Mouse (Mus musculus) left cerebral cortex, postnatal 25 days (tissue): ENCODE results near the gene Olfr427. TPM values are rescaled to one million over a fixed set of nuclear protein-coding genes. Genes with fewer than 3 reads are reported as not detected.

ENCODE experiments used
- total RNA-seq, 2 experiments: library from RNA; stranded (reverse); gene quantifications; 2 replicates each; pipeline ENCODE4 v1.2.3; 2021

The Olfr427 gene
- total RNA-seq, 2 experiments from 2014 or later: not detected

Other genes starting within 250 kb of the Olfr427 start
- gene Ifi211, start 183.8 kb upstream of the Olfr427 start, total RNA-seq: not detected
- gene Mndal, start 154.4 kb upstream of the Olfr427 start, total RNA-seq: 1 to 10 TPM in 1 of 2 experiments, under 1 TPM in 1; 0.78 to 1.5 TPM
- under 1 TPM; 0.55 to 0.69 TPM for gene Ifi203, start 154.2 kb upstream of the Olfr427 start, total RNA-seq
- not detected for gene Ifi202b, start 114.1 kb upstream of the Olfr427 start, total RNA-seq
- not detected for gene Ifi205, start 65.1 kb upstream of the Olfr427 start, total RNA-seq
- gene Olfr433, start 56.2 kb upstream of the Olfr427 start, total RNA-seq: not detected
- gene Olfr432, start 47.7 kb upstream of the Olfr427 start, total RNA-seq: not detected
- not detected for gene Olfr430, start 30.3 kb upstream of the Olfr427 start, total RNA-seq
- gene Olfr429, start 12.6 kb upstream of the Olfr427 start, total RNA-seq: not detected
- not detected for gene Olfr231, start 24.3 kb downstream of the Olfr427 start, total RNA-seq
- gene Olfr424, start 34.6 kb downstream of the Olfr427 start, total RNA-seq: not detected
- gene Olfr420, start 58.7 kb downstream of the Olfr427 start, total RNA-seq: not detected
- under 1 TPM; 0.09 to 0.14 TPM for gene Spta1, start 75.9 kb downstream of the Olfr427 start, total RNA-seq
- not detected for gene Olfr419, start 155.2 kb downstream of the Olfr427 start, total RNA-seq
- gene Mptx1, start 233.6 kb downstream of the Olfr427 start, total RNA-seq: not detected